Mouse (Mus musculus) T-helper 17 cell (primary cell): Measurements from ENCODE around the gene Gm36864.

Experiments
- in situ Hi-C, 2 experiments: fragments of 300-600 bp; cut with MboI, MseI; formaldehyde crosslinking; loops; 1 replicate in 1 of 2; 2 replicates in 1 of 2; pipeline ENCODE4 v1.15.1; 2025; ENCODE audit warnings: high pct_unique_total_duplicates in 2 of 2

The Gm36864 gene

GRCm38 (mm10) chr7:44253023-44253616, 17.1 kb downstream of the Gm36864 start:
- in situ Hi-C loops = loop anchor here in 1 of 2 experiments (10.0 kb wide), 1 partner anchor 808 kb away; the partner anchor contains the start of genes Cldnd2, Etfb and Gm45233

- in situ Hi-C loops = loop anchor here in 1 of 2 experiments (5.0 to 10.0 kb wide), 2 partner anchors 97 to 810 kb away; partner anchors contain the start of genes Cldnd2, Etfb and Gm45233
Measured at GRCm38 (mm10) chr7:44254930-44255329, 19.0 kb downstream of the Gm36864 start.

- in situ Hi-C loops = loop anchor here in 1 of 2 experiments (5.0 to 10.0 kb wide), 2 partner anchors 95 to 812 kb away; partner anchors contain the start of genes Cldnd2, Etfb and Gm45233
Measured at GRCm38 (mm10) chr7:44257278-44257677, 21.3 kb downstream of the Gm36864 start, which contains the start of gene Acp4. Acp4 (minus strand) TSS chr7:44257378.

- in situ Hi-C loops = loop anchor here in 1 of 2 experiments (5.0 kb wide), 2 partner anchors 52 to 227 kb away; partner anchors contain the start of gene Shank1
Measured at GRCm38 (mm10) chr7:44260410-44260809, 24.4 kb downstream of the Gm36864 start.

- in situ Hi-C loops = loop anchor here in 1 of 2 experiments (5.0 kb wide), 2 partner anchors 51 to 226 kb away; partner anchors contain the start of gene Shank1
Measured at GRCm38 (mm10) chr7:44261147-44261546, 25.2 kb downstream of the Gm36864 start, which contains the start of gene Gm15517. Gm15517 (plus strand) TSS chr7:44261447.

- in situ Hi-C loops = loop anchor here in 1 of 2 experiments (5.0 kb wide), 2 partner anchors 49 to 224 kb away; partner anchors contain the start of gene Shank1
Measured at GRCm38 (mm10) chr7:44262791-44263643, 27.0 kb downstream of the Gm36864 start.

GRCm38 (mm10) chr7:44268117-44268516, 32.1 kb downstream of the Gm36864 start:
- in situ Hi-C loops = loop anchor here (5.0 kb wide), 2 partner anchors 84 to 214 kb away; no protein-coding TSS in a partner anchor

GRCm38 (mm10) chr7:44269397-44269796, 33.4 kb downstream of the Gm36864 start:
- in situ Hi-C loops = loop anchor here (5.0 kb wide), 2 partner anchors 83 to 213 kb away; no protein-coding TSS in a partner anchor

GRCm38 (mm10) chr7:44271309-44271708, 35.3 kb downstream of the Gm36864 start:
- in situ Hi-C loops = no loop called here

GRCm38 (mm10) chr7:44272546-44272945, 36.6 kb downstream of the Gm36864 start:
- in situ Hi-C loops = no loop called here

GRCm38 (mm10) chr7:44273446-44273845, 37.5 kb downstream of the Gm36864 start:
- in situ Hi-C loops = no loop called here

- in situ Hi-C loops = no loop called here
Measured at GRCm38 (mm10) chr7:44274096-44274495, 38.1 kb downstream of the Gm36864 start.

GRCm38 (mm10) chr7:44275546-44275945, 39.6 kb downstream of the Gm36864 start:
- in situ Hi-C loops = no loop called here

- in situ Hi-C loops = no loop called here
Measured at GRCm38 (mm10) chr7:44276461-44277249, 40.7 kb downstream of the Gm36864 start.

GRCm38 (mm10) chr7:44277250-44277622, 41.3 kb downstream of the Gm36864 start:
- in situ Hi-C loops = no loop called here

GRCm38 (mm10) chr7:44280959-44281358, 45.0 kb downstream of the Gm36864 start:
- in situ Hi-C loops = no loop called here

GRCm38 (mm10) chr7:44281586-44281985, 45.6 kb downstream of the Gm36864 start:
- in situ Hi-C loops = no loop called here

- in situ Hi-C loops = no loop called here
Measured at GRCm38 (mm10) chr7:44287760-44288159, 51.8 kb downstream of the Gm36864 start.

- in situ Hi-C loops = no loop called here
Measured at GRCm38 (mm10) chr7:44290986-44291385, 55.0 kb downstream of the Gm36864 start.

- in situ Hi-C loops = no loop called here
Measured at GRCm38 (mm10) chr7:44291418-44291817, 55.4 kb downstream of the Gm36864 start.
